Mouse (Mus musculus): ENCODE measurements at regions not wholly inside any gene's neighbourhood (a gene's known extent, or its start where the extent isn't known, plus 50 kb on each side); places are given as distances from the start of the nearest gene placed in this dataset.

DNA sequence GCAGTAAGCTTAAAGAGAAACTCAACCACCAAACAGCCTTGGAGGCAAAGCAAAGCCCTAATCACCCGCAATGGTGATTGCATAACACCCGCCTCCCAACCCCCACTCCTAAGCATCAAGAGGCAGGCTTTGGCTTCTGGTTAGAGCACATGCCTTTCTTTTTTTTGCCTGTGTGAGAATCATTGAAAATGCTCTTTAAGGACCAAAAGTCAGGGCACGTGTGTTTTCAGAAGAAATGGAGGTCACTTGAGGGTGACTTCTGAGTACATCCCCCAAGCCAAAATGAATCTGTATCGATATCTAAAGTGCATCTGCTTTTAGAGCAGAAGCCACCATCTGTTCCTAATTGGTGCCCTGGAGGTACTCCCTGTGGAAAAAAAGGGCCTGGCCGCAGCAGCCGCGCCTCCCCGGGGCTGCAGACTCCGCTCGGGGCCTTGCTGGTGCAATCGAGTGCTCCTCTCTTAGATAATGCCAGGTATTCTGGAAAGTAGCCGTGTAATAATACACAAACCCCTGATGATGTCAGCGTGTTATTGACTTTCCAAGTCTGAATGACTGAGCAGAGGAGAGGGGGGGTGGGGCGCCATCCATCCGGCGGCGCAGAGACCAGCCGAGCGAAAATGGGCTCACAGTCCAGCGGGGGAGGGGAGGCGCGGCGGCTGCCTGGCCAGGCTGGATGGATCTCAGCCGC lies 140.7 kb upstream of the Tbl1xr1 start:
- TF ChIP-seq CTCF (IDR thresholded peaks at IDR 0.05; ENCODE audit: insufficient read depth, low read depth, low read length) (no peak), POLR2A (IDR thresholded peaks at IDR 0.05; ENCODE audit: insufficient read depth, low read depth, low read length) (no peak)
